Mouse (Mus musculus) cerebellum, postnatal 25 days (tissue): Measurements from ENCODE around the gene Dchs2.

Experiments used
- DNase-seq, 2 experiments: peaks; one replicate each; pipeline ENCODE4 v3.0.0; 2021; ENCODE audit warnings: mixed read lengths in 2 of 2

The Dchs2 gene

DNA sequence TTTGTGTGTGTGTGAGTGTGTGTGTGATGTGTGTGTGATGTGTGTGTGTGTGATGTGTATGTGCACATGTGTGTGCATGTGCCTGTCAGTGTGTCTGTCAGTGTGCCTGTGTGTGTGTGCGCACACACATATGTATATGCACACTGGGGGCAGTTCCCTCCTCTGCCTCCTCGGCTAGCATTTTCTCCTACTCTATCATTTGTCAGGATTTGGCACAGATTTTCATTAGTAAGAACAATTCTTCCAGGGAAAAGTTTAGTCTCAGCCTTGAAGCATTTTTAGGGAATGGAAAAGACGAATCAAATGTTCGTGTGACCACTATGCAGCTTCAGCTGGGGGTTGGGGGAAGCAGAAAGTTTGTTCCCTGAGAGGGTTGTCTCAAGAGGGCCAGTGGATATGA is 28.4 kb downstream of the Dchs2 start:
- no peak for DNase-seq

DNA sequence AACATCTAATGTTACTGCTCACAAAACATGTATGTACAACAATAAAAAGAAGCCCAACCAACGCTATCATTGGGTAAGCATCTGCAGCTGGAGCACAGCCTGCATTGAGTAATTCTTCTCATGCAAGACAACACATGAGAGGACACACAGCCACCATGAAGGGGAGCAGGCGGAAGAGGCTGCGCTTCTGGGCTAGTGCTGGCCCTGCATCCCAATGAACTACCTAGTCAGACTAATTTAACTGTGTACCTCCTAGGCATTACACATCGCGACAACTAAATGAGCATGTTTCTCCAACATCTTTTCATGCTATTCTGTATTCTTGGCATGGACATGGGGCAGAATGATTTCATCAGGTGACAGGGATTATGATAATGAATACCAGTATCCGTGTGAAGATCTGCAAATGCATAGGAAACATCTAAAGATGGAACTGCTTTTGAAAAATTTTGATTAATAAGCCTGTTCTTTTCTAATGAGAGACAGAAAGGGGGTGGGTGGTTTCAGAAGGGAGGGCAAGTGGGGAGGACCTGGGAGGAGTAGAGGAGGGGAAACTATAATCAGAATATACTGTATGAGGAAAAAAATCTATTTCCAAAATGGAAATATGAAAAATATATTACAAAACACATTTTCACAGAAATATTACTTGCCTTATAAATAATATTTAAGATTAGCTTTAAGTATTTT is 33.9 kb downstream of the Dchs2 start:
- no peak for DNase-seq

DNA sequence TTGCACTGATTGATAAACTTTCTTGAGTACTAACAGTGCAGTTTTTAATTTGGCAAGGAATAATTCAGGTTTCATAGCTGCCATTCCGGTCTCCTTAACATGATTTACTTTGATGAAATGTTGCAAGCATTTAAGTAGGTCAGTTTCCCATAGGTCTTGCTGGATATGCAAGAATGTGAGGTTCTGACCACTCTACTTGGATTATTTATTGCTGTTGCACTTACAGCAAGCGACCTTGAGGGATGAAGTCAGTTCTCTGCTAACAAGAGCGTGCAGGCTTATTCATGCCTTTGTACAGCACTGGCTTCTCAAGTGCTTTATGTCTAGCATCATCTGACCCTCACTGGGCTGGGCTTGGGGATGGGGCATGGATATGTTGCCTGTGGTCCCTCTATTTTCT is 35.9 kb downstream of the Dchs2 start:
- DNase-seq = no peak

DNA sequence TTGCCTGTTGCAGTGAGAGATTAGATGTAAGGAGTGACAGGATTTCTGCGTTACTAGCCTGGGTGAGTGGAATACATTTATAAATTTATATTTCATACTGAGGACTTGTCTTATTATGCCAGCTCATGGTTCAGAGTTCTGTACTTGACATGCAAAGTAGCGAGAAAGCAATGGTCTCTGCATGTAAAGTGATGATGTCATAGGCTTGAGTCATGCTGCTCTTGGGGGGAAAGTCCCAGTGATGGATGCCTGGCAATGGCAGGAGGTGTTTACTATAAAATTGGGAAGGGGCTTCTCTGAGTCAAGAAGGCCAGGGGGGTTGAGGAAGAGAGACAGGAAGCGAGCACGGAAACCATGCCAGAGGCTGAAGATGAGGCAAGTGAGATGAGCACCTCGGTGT is 57.8 kb downstream of the Dchs2 start:
- DNase-seq = no peak

DNA sequence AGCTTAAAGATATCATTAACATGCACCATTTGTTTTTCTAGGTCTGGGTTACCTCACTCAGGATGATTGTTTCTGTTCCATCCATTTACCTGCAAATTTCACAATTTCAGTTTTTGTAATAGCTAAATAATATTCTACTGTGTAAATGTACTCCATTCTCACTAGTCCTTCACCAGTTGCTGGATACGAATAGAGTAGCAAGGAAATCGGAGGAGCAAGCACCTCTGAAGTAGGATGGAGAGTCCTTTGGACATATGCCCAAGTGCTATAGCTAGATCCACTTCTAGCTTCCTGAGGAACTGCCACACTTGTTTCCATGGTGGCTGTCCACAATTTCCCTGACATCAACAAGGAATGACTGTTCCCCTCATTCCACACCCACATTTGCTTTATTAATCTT is 63.5 kb downstream of the Dchs2 start:
- no peak for DNase-seq

DNA sequence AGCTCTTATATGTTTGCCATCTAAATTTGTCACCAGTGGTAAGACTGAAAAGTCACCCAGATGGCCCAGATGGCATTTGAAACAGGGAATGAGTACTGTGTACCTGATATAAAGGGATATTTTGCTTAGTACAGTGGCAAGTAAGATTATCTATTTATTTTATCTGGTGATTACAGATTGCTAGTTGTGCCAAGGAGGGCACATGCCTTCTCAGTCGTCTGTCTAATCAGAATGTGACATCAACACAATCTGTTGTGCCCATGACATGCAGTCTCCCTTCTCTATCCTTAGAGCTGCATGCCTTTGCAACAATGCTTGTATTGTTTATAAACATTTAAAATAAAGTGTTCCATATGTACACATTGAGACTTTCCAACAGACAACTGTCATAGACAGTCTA is 64.7 kb downstream of the Dchs2 start:
- no peak for DNase-seq

DNA sequence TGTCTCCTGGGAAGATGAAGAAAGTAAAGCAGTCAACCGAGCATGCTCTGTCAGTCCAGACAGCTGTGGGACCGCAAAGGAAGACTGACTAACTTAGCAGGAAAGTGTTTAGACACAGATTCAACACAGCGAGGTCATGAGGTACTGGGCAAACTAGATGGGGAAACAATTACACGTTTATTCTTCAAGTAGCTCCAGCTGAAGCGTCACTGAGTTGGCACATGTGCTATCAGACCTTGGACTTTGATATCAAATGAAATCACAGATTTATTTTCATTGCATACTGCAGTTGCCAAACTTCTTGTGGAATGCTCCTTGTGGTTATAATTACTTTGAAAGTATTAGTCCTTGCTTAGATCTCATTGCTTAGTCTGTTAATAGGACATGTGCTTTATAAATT is 67.2 kb downstream of the Dchs2 start:
- no peak for DNase-seq

DNA sequence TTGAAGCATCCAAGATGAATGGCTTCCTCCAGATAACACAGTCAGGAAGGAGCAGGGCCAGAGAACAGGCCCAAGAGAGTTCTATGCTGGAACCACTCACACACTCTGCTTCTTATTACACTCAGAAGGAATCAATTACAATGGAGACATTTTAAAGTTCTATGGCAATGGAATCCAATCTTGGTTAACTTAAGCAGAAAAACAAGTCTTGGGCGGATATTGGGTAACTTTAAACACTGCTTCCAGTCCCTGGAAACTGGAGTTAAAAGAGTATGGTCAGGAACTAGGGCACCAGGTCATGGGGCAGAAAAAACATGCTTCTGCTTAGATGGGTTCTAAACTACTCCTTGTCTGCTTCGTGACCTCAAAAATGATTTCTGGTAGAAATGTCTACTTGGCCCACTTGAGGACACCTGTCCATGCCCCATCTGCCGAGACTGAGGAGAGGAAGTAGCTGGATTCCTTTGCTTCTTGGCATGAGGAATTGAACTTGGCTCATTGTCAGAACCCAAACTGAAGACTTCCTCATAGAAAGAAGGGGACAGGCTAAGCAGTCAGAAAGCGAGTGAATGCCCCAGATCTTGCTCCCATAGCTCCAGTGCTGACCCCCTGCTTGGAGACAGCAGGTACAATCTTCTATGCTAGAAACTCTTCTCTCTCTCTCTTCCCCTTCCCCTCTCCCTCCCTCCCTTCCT is 73.7 kb downstream of the Dchs2 start:
- DNase-seq = peak in 1 of 2 experiments; percentile 6

DNA sequence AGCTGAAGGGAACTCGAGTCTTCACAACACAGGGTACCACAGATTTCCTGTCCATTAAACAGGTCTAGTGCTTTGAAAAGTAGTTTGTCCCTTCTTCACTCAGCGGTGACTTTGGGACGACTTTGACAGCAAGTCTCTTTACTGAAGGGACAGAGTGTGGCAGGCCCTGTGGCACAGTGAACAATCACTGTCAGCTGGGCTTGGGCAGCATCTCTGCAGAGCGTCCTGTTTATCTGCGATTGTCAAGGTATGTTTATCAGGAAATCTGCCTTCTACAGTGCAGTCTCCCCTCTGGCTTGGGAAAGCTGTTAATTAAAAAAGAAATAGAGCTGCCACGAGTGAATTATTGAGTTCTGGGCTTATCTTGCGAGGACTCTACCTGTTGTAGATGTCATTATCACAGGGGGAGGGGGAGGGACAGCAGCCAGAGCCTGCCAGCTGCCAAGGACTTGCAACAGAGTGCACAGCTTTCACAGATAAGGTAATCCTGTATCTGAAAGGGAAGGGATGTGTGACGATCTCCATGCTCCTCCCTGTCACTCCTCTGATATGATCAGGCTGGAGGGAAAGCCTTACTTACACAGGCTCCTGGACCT is 77.4 kb downstream of the Dchs2 start:
- no peak for DNase-seq

DNA sequence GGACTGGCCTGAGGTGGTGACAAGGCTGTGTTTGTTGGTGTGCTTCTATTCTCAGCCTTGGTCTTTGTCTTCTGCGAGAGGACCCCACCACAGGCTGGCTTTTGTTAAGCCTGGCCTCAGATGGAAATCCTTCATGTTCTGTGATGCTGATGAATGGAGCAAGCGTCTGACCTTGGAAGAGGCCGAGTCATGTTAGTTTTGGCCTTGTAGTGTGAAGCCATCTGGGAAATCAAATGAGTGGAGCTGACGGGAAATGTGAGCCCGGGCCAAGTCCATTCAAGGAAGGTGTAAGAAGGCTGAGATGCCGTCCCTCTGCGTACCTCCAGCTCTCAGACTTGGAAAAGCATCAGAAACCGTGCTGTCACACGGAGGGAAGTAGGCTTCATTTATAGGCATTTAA is 81.9 kb downstream of the Dchs2 start:
- DNase-seq = no peak

DNA sequence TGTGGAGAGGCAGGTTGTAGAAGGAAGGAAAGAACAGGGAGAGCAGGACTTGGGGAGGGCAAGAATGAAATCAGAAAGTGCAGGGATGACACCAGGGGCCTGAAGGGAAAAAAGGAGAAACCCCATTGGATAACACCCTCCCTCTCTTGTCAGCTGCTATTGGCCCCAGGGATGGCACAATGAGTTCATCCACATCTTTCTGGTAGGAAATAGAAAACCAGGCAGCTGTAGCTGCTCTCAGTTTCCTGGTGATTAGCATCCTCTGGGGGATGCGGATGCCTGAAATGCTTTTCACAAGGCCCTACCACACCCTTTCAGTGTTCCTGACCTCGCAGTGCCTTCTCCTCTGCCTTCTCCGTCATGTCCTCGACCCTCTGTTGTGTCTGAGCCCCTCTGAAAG is 82.5 kb downstream of the Dchs2 start:
- no peak for DNase-seq

DNA sequence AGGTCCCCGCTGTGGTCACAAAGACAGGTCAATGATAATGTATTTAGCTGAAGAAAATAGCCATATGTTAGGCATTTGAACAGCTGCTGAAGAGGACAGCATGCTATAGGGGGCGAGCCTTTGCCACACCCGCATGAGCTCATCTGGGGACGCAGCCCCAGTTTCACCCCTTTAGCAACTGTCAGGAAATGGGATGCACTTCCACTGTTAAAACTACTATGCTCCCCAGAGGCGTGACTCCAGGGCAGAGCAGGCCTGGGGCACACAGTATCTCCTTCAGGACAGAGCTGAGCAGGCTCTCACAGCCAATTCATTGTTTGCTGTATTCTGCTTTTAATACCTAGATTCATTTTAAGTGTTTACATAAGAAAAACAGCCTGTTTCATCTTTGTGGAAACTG is 84.2 kb downstream of the Dchs2 start:
- no peak for DNase-seq

DNA sequence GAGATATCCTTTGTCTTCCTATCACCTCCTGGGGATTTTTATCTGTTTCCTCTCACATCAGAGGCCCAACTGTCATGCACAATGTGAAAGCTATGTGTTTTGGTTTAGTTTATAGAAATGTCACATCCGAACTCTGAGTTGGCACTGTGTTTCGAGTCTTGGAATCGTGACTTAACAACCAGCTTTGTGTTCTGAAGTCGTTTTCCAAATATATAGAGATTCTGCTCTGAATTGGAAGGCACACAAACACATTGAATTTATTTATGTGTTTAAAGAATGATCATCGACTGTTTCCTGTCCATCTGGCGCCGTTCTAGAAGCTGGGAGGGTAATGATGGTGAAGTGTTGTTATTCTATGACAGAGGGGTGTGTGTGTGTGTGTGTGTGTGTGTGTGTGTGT is 84.8 kb downstream of the Dchs2 start:
- no peak for DNase-seq

DNA sequence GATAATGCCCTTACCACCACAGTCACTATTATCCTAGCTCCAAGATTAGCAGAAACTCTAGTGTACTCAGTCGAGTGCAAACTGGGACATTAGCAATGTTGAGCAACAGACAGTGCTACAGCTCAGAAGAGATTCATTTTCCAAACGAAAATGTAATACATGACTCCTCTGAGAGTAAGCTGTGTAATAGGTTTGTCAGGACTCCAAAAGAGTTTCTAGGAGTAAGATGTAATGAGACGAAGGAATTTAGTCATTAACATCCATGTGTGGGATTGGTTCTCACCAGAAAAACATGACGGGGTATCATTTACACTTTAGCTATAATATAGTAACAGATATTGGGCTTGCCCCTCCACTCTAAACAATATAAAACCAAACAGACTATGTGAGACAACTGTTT is 90.3 kb downstream of the Dchs2 start:
- no peak for DNase-seq

DNA sequence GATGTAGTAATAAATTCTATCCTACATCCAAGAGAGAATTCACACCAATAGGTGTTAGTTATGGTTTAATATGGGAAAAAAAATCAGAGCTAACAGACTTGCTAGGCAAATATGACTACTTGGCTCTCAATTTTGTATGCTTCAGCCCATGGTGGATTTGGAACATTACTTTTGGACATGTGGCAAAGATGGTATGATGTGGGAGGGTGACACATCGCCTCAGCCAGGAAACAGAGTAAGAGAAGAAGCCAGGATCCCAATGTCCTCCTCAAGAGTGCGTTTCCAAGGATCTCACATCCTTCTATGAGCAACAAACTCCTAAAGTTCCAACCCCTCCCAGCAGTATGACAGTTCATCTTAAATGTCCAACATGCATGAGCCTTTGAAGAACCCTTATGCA is 92.4 kb downstream of the Dchs2 start:
- no peak for DNase-seq

DNA sequence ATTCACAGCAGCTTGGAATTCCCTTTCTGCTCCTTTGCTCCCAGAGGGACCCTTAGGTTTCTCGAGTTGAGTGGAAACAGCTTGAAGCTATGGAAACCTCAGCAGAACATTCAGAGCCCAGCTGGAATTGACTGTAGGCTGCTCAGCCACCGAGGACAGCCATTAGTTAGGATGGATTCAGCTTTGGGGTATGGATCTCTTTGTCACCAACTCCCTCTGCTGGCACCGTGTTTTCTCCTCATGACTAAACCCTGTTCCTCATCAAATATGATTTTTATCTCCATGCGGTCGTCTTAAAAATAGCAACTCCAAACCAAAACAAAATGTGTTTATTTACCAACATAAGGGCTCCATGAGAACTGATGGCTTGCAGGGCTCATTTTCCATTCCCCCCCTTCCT is 94.4 kb downstream of the Dchs2 start:
- no peak for DNase-seq

DNA sequence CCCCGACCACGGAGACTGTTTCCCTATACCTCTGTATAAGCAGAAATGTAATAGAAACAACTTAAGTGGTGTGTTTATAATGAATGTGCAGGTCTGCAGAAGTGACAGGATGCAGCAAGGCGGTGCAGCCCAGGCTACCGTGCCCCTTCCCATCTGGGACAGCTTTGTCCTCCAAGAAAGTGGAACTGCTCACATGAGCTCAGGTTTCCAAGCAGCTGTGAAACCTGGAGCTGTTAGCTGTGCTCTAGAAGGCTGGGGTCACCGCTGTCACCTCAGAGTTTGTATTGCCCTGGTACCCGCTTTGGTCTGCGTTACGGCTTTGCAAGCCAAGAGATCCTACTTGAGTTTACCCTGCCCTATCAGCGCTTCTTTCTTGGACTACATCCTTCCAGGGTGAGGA is 100.6 kb downstream of the Dchs2 start:
- no peak for DNase-seq

DNA sequence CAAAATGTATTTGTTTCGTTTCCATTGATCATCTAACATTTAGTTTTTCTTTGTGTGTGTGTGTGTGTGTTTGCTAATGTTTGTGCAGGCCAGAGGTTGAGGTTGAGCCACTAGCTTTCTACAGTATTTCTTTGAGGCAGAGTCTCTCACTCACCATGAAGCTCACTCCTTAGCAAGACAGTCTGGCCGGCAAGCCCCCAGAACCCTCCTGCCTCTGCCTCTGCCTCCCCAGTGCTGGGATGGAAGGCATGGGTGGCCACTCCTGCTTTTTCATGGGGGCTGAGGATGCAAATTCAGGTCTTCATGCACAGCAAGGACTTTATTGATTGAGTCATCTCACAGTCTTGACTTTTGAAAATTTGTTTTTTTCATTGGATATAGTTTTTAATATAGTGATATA is 102.6 kb downstream of the Dchs2 start:
- DNase-seq = no peak

DNA sequence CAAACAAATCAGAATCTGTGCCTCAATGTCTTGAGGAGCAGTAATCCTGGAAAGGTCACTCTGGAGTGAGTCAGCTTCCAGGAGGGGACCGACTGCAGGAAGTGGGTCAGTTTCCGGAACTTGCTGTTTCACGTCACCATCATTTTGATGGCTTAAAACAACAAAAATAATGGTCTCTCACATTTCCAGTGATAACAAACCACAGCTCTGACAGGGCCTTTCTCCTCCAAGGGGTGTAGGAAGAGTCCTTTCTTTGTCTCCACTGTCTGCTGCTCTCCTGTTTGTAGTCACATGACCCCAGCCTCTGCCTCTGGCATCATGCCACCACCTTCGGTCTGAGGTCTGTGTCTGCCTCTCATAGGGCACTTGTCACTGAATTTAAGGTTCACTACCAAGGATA is 106.7 kb downstream of the Dchs2 start:
- DNase-seq = peak in 1 of 2 experiments; percentile 31

DNA sequence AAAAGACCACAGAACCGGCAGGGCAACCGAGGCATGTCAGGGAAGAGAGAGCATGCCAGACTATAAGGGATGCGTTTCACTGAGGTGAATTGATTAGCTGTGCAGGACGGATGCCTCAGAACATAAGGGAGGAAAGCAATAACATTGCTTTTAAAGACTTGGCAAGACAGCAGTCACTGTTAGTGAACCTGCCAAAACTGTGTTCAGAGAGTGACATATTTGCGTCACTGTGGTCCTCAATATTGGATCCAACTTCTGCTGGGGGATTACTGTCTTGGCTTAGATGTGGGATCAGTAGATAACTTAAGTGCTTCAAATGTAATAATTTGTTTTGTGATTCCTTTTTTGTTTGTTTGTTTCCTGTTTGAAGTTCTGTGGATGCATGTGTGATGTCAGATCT is 107.3 kb downstream of the Dchs2 start:
- DNase-seq = no peak

DNA sequence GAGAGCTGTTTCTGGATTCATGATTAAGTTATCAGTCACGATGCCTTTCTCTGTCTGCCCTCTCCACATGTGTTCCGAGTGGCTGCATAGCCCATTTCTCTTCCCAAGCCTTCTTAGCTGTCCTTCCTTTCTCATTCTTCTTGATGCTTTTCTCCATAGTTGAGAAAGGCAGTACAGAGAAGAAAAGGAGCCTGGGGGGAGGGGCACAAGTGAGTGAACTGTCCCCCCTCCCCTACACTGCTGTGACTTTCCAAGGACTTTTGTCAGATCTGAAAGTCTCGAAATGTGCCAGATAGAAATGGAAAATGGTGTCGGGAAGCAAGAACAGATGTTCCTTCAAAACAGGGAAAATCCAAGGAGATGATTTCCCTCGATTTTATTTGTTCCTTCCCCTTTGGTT is 118.8 kb downstream of the Dchs2 start:
- DNase-seq = no peak

DNA sequence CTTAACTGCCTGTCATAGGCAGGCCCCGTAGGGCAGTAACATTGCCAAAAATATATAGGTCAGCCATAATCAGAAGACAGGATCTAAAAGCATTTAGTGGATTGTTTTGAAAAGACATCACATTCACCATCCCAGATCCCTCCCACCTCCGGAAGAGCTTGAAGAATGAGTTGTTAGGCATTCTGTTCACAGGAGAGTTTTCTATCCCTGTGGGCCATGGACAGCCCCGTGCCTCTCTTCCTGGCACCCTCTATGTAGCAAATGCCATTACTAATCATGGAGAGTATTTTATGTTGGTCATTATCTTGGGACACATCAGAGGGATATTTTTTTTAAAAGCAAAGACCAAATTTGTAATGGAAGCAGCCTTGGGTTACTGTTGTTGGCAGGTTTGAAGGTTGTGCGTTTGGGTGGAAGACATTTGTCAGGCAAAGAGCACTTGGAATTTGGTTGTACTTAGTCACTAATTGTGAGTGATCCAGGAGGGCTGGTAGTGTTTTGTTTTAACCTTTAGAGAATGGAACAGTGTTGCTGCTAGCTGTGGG is 122.3 kb downstream of the Dchs2 start:
- no peak for DNase-seq

DNA sequence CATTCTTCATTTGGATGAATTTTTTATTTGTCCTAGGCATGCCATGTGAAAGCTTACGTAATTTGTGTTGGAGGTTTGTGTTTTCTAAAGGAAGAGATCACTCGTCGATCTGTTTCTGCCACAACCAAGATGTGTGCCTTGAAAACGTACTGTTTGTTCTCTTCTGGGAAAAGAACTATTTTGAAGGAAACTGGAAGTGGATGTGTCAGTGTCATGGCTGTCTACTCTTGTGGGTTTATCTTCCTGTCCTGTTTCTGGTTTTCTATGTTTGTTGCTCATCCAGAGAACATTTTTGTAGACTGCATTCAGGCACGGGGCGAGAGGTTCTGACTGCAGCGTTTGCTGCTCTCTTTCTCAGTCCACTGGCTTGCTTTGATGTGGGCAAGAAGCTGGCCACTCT is 124.2 kb downstream of the Dchs2 start:
- DNase-seq = no peak

DNA sequence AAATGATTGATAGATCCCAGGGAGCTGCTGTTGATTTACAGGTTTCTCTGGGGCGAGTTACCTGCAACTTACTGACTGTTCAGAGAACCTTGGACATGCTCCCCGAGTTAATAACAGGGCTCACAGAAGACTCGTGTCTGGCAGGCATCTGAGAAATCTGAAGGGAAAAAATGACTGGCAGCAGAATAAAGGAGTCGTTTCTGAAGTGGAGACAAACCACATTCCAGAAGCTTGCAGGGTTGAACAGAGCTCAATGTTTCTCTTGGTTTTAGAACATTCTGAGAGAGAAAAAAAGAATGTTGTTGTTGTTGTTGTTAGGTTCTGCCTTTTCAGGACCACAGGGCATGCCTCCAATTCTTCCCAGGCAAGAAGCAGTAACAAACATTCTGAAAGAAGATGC is 131.7 kb downstream of the Dchs2 start:
- no peak for DNase-seq
